ENCODE assay signal across 34 mouse cellular contexts in genomic region chr16:58756191-58756590, GRCm38 (mm10). TPM values are rescaled to one million over a fixed set of nuclear protein-coding genes. Genes with fewer than 3 reads are reported as not detected.
A peak's percentile ranks its signal among the peaks of the same experiment; 100 is the strongest.
DNase-seq lines count a peak whose midpoint lies in the region; ATAC-seq and TF ChIP-seq lines count a peak whose summit lies in the region.
"Had no signal": no experiment of that assay in that cellular context is flagged by ENCODE, and none has a peak within 500 bp of the region (broad histone marks: within the 10 kb centered on the region; RNA-seq: fewer than 3 reads in every experiment).

No protein-coding gene starts in this region.

- no peak for TF ChIP-seq CTCF in hindbrain, postnatal 0 days (IDR thresholded peaks at IDR 0.05; ENCODE audit: low read depth)

- H3K36me3 ChIP-seq in limb, embryonic 13.5 days = no peaks in the 10 kb centered on the region
- no peaks in the 10 kb centered on the region for H3K36me3 ChIP-seq in hindbrain, postnatal 0 days (ENCODE audit: insufficient read depth, low read length)
- H3K36me3 ChIP-seq: forebrain, embryonic 10.5 days; heart, embryonic 12.5 days; heart, embryonic 15.5 days; hindbrain, embryonic 10.5 days; hindbrain, embryonic 13.5 days had no signal

- H3K9me3 ChIP-seq in limb, embryonic 13.5 days = no peaks in the 10 kb centered on the region
- no peaks in the 10 kb centered on the region for H3K9me3 ChIP-seq in hindbrain, postnatal 0 days (ENCODE audit: low read length)
- H3K9me3 ChIP-seq: forebrain, embryonic 10.5 days; forebrain, embryonic 13.5 days; heart, embryonic 12.5 days; heart, embryonic 15.5 days; hindbrain, embryonic 10.5 days; hindbrain, embryonic 13.5 days had no signal

- no peak overlapping the region for H3K4me3 ChIP-seq in limb, embryonic 13.5 days
- no peak overlapping the region for H3K4me3 ChIP-seq in hindbrain, postnatal 0 days (ENCODE audit: low read length)
- H3K4me3 ChIP-seq: forebrain, embryonic 10.5 days; forebrain, embryonic 13.5 days; gastrocnemius, adult 2 months; heart, embryonic 12.5 days; heart, embryonic 15.5 days; hindbrain, embryonic 10.5 days; hindbrain, embryonic 13.5 days had no signal

- H3K27me3 ChIP-seq in limb, embryonic 13.5 days = no peaks in the 10 kb centered on the region
- no peaks in the 10 kb centered on the region for H3K27me3 ChIP-seq in hindbrain, postnatal 0 days (ENCODE audit: insufficient read depth, low read length)
- H3K27me3 ChIP-seq: forebrain, embryonic 13.5 days; heart, embryonic 12.5 days; heart, embryonic 15.5 days; hindbrain, embryonic 13.5 days had no signal

- H3K27ac ChIP-seq in limb, embryonic 13.5 days = no peak overlapping the region
- H3K27ac ChIP-seq in hindbrain, postnatal 0 days = no peak overlapping the region
- H3K27ac ChIP-seq: forebrain, embryonic 10.5 days; forebrain, embryonic 13.5 days; gastrocnemius, adult 2 months; heart, embryonic 15.5 days; hindbrain, embryonic 10.5 days; hindbrain, embryonic 13.5 days had no signal

- no peak overlapping the region for H3K4me2 ChIP-seq in limb, embryonic 13.5 days (replicated peaks)
- no peak overlapping the region for H3K4me2 ChIP-seq in hindbrain, postnatal 0 days (ENCODE audit: low read depth, low read length)
- H3K4me2 ChIP-seq: forebrain, embryonic 13.5 days; heart, embryonic 12.5 days; heart, embryonic 15.5 days; hindbrain, embryonic 13.5 days had no signal

- H3K4me1 ChIP-seq in limb, embryonic 13.5 days = no peaks in the 10 kb centered on the region
- no peaks in the 10 kb centered on the region for H3K4me1 ChIP-seq in hindbrain, postnatal 0 days (ENCODE audit: insufficient read depth, low read length)
- H3K4me1 ChIP-seq: forebrain, embryonic 10.5 days; forebrain, embryonic 13.5 days; heart, embryonic 12.5 days; hindbrain, embryonic 10.5 days; hindbrain, embryonic 13.5 days had no signal

- H3K9ac ChIP-seq in limb, embryonic 13.5 days = no peak overlapping the region
- H3K9ac ChIP-seq in hindbrain, postnatal 0 days (replicated peaks; ENCODE audit: low read length) = no peak overlapping the region
- H3K9ac ChIP-seq: forebrain, embryonic 13.5 days; heart, embryonic 12.5 days; heart, embryonic 15.5 days; hindbrain, embryonic 13.5 days had no signal

- DNase-seq in heart, postnatal 4 days = no peak
- DNase-seq in kidney, adult 9 months = no peak
- no peak for DNase-seq in hindbrain, postnatal 0 days (ENCODE audit: low spot score)
- DNase-seq: adrenal gland, postnatal 14 days; cerebellum, adult 11-12 months; cerebellum, adult 8-10 months; cerebellum, postnatal 10 days; cerebellum, postnatal 36 days; gastrocnemius, adult 2 months; gastrocnemius, postnatal 14 days; heart, adult 18-20 months; heart, postnatal 10 days had no signal

- peak; percentile 77 for ATAC-seq in common myeloid progenitor, adult 5-6 weeks (replicated peaks; ENCODE audit: low read depth, poor library complexity, severe bottlenecking)
- ATAC-seq in granulocyte monocyte progenitor cell, adult 5-6 weeks (replicated peaks; ENCODE audit: poor library complexity, severe bottlenecking) = peak; percentile 92
- peak; percentile 78; the same call in 1 of the 2 replicates for ATAC-seq in limb, embryonic 13.5 days (ENCODE audit: low FRiP score, low read depth)
- ATAC-seq in megakaryocyte, adult 5-6 weeks (ENCODE audit: poor library complexity, severe bottlenecking) = 0 out of 2 replicates have a peak, but pooled peaks have one; percentile 30
- no peak for ATAC-seq in cerebellum, adult (ENCODE audit: insufficient number of reproducible peaks, low FRiP score, low TSS enrichment)
- ATAC-seq in hindbrain, postnatal 0 days = no peak
- ATAC-seq: activated CD4-positive, CD25-positive, alpha-beta regulatory T cell, adult 4 months; forebrain, embryonic 13.5 days; forebrain, embryonic 16.5 days; hindbrain, embryonic 16.5 days had no signal

RNA-seq across cellular contexts. Expression of gene Olfr172, which starts 6.8 kb away (rescaled TPM):
- not detected in 2 replicates for total RNA-seq in common myeloid progenitor, adult 5-6 weeks (2017)
- not detected in 2 replicates for total RNA-seq in granulocyte monocyte progenitor cell, adult 5-6 weeks (2014; fragmentation: Nextera tagmentation)
- total RNA-seq in granulocyte monocyte progenitor cell, adult 5-6 weeks (2017) = not detected in 2 replicates
- not detected in 2 replicates for polyA plus RNA-seq in limb, embryonic 13.5 days (2015; fragmentation: Nextera tagmentation; extraction: Ambion mirVana)
- total RNA-seq in megakaryocyte, adult 5-6 weeks (2015) = not detected in 2 replicates
- not detected in 2 replicates for total RNA-seq in megakaryocyte, adult 5-6 weeks (2017)
- not detected for total RNA-seq in heart, postnatal 4 days (2021)
- total RNA-seq in hindbrain, postnatal 0 days (2014; rRNA removed) = not detected in 2 replicates
- polyA plus RNA-seq in hindbrain, postnatal 0 days (2015; fragmentation: Nextera tagmentation; extraction: Ambion mirVana) = not detected in 2 replicates
- total RNA-seq: adrenal gland, adult 18-20 months; adrenal gland, postnatal 14 days; adrenal gland, postnatal 4 days; ES-E14; gastrocnemius, adult 2 months; gastrocnemius, postnatal 14 days; gastrocnemius, postnatal 4 days; heart, adult 18-20 months; heart, postnatal 10 days had no signal
- polyA plus RNA-seq: embryonic facial prominence, embryonic 11.5 days; embryonic facial prominence, embryonic 14.5 days; forebrain, embryonic 10.5 days; forebrain, embryonic 13.5 days; forebrain, embryonic 16.5 days; frontal cortex, adult 2 months; heart, embryonic 12.5 days; heart, embryonic 15.5 days; hindbrain, embryonic 10.5 days; hindbrain, embryonic 13.5 days; hindbrain, embryonic 16.5 days; intestine, embryonic 14.5 days had no signal

RNA-seq across cellular contexts. Expression of gene Cldnd1, which starts 28.5 kb away (rescaled TPM):
- 24.0 TPM in 2 replicates for total RNA-seq in common myeloid progenitor, adult 5-6 weeks (2017)
- total RNA-seq in granulocyte monocyte progenitor cell, adult 5-6 weeks (2014; fragmentation: Nextera tagmentation) = 27.8 and 57.0 TPM in 2 replicates
- total RNA-seq in granulocyte monocyte progenitor cell, adult 5-6 weeks (2017) = 13.4 and 23.7 TPM in 2 replicates
- 130 and 142 TPM in 2 replicates for polyA plus RNA-seq in limb, embryonic 13.5 days (2015; fragmentation: Nextera tagmentation; extraction: Ambion mirVana)
- total RNA-seq in megakaryocyte, adult 5-6 weeks (2015) = 65.0 and 74.3 TPM in 2 replicates
- total RNA-seq in megakaryocyte, adult 5-6 weeks (2017) = 16.9 and 25.2 TPM in 2 replicates
- total RNA-seq in heart, postnatal 4 days (2021) = 10 to 100 TPM; 73.2 to 79.4 TPM
- total RNA-seq in hindbrain, postnatal 0 days (2014; rRNA removed) = 62.9 and 64.3 TPM in 2 replicates
- polyA plus RNA-seq in hindbrain, postnatal 0 days (2015; fragmentation: Nextera tagmentation; extraction: Ambion mirVana) = 159 TPM in 2 replicates

RNA-seq across cellular contexts. Expression of gene Gpr15, which starts 37.3 kb away (rescaled TPM):
- not detected in 2 replicates for total RNA-seq in common myeloid progenitor, adult 5-6 weeks (2017)
- total RNA-seq in granulocyte monocyte progenitor cell, adult 5-6 weeks (2014; fragmentation: Nextera tagmentation) = 0.92 TPM in 1 of 2 replicates, not detected in the other
- 0.77 and 0.78 TPM in 2 replicates for total RNA-seq in granulocyte monocyte progenitor cell, adult 5-6 weeks (2017)
- 0.11 TPM in 1 of 2 replicates, not detected in the other for polyA plus RNA-seq in limb, embryonic 13.5 days (2015; fragmentation: Nextera tagmentation; extraction: Ambion mirVana)
- 1.8 and 3.1 TPM in 2 replicates for total RNA-seq in megakaryocyte, adult 5-6 weeks (2015)
- 4.2 and 6.7 TPM in 2 replicates for total RNA-seq in megakaryocyte, adult 5-6 weeks (2017)
- not detected for total RNA-seq in heart, postnatal 4 days (2021)
- 0.05 TPM in 1 of 2 replicates, not detected in the other for total RNA-seq in hindbrain, postnatal 0 days (2014; rRNA removed)
- polyA plus RNA-seq in hindbrain, postnatal 0 days (2015; fragmentation: Nextera tagmentation; extraction: Ambion mirVana) = 0.14 TPM in 1 of 2 replicates, not detected in the other
- total RNA-seq: adrenal gland, adult 18-20 months; adrenal gland, postnatal 14 days; adrenal gland, postnatal 4 days; ES-E14; gastrocnemius, adult 2 months; gastrocnemius, postnatal 14 days; gastrocnemius, postnatal 4 days; heart, adult 18-20 months; heart, postnatal 10 days had no signal
- polyA plus RNA-seq: embryonic facial prominence, embryonic 11.5 days; embryonic facial prominence, embryonic 14.5 days; forebrain, embryonic 10.5 days; forebrain, embryonic 13.5 days; forebrain, embryonic 16.5 days; heart, embryonic 12.5 days; heart, embryonic 15.5 days; hindbrain, embryonic 10.5 days; hindbrain, embryonic 13.5 days; hindbrain, embryonic 16.5 days; intestine, embryonic 14.5 days had no signal

RNA-seq across cellular contexts. Expression of gene Olfr173, which starts 43.9 kb away (rescaled TPM):
- total RNA-seq in common myeloid progenitor, adult 5-6 weeks (2017) = not detected in 2 replicates
- total RNA-seq in granulocyte monocyte progenitor cell, adult 5-6 weeks (2014; fragmentation: Nextera tagmentation) = not detected in 2 replicates
- not detected in 2 replicates for total RNA-seq in granulocyte monocyte progenitor cell, adult 5-6 weeks (2017)
- polyA plus RNA-seq in limb, embryonic 13.5 days (2015; fragmentation: Nextera tagmentation; extraction: Ambion mirVana) = not detected in 2 replicates
- not detected in 2 replicates for total RNA-seq in megakaryocyte, adult 5-6 weeks (2015)
- total RNA-seq in megakaryocyte, adult 5-6 weeks (2017) = not detected in 2 replicates
- not detected for total RNA-seq in heart, postnatal 4 days (2021)
- not detected in 2 replicates for total RNA-seq in hindbrain, postnatal 0 days (2014; rRNA removed)
- polyA plus RNA-seq in hindbrain, postnatal 0 days (2015; fragmentation: Nextera tagmentation; extraction: Ambion mirVana) = not detected in 2 replicates
- total RNA-seq: adrenal gland, adult 18-20 months; adrenal gland, postnatal 14 days; adrenal gland, postnatal 4 days; ES-E14; gastrocnemius, adult 2 months; gastrocnemius, postnatal 14 days; gastrocnemius, postnatal 4 days; heart, adult 18-20 months; heart, postnatal 10 days had no signal
- polyA plus RNA-seq: embryonic facial prominence, embryonic 14.5 days; forebrain, embryonic 10.5 days; forebrain, embryonic 13.5 days; forebrain, embryonic 16.5 days; frontal cortex, adult 2 months; heart, embryonic 12.5 days; heart, embryonic 15.5 days; hindbrain, embryonic 10.5 days; hindbrain, embryonic 13.5 days; hindbrain, embryonic 16.5 days; intestine, embryonic 14.5 days had no signal

Comparison
In these comparisons a context has a peak if more than half of its experiments do, and no peak if none do; other contexts are left out.
1. ATAC-seq: peak in common myeloid progenitor, adult 5-6 weeks (single experiment), granulocyte monocyte progenitor cell, adult 5-6 weeks (single experiment), limb, embryonic 13.5 days (single experiment) and megakaryocyte, adult 5-6 weeks (single experiment); none in cerebellum, adult (single experiment) and hindbrain, postnatal 0 days (single experiment).